Mouse (Mus musculus) embryonic facial prominence, embryonic 15.5 days (tissue): Measurements from ENCODE around the gene Adarb2. TPM values are rescaled to one million over a fixed set of nuclear protein-coding genes. Genes with fewer than 3 reads are reported as not detected.

Experiments
- ATAC-seq: fragments of 200-750 bp; cut with Nextera tagmentation; 2 replicates; pipeline ENCODE4 v1.8.0; 2017; ENCODE audit warnings: low read depth, moderate TSS enrichment; ENCODE audit not compliant: insufficient number of reproducible peaks, low FRiP score, low TSS enrichment
- H3K27ac ChIP-seq: fragments of 300-500 bp; sonication (generic); replicated peaks from 2 replicates; pipeline ENCODE4 v1.5.1; 2015; ENCODE audit warnings: mild to moderate bottlenecking, inconsistent platforms
- H3K27me3 ChIP-seq: fragments of 300-500 bp; sonication (generic); 2 replicates; pipeline ENCODE4 v1.6.1; 2015; ENCODE audit warnings: inconsistent platforms
- H3K36me3 ChIP-seq: fragments of 300-500 bp; sonication (generic); 2 replicates; pipeline ENCODE4 v1.6.1; 2015; ENCODE audit warnings: mild to moderate bottlenecking, inconsistent platforms
- H3K4me1 ChIP-seq: fragments of 300-500 bp; sonication (generic); 2 replicates; pipeline ENCODE4 v1.6.1; 2015; ENCODE audit warnings: inconsistent platforms
- H3K4me2 ChIP-seq: fragments of 300-500 bp; sonication (generic); replicated peaks from 2 replicates; pipeline ENCODE4 v1.6.1; 2015; ENCODE audit warnings: mild to moderate bottlenecking, inconsistent platforms
- H3K4me3 ChIP-seq: fragments of 300-500 bp; sonication (generic); replicated peaks from 2 replicates; pipeline ENCODE4 v1.5.1; 2015; ENCODE audit warnings: mild to moderate bottlenecking, inconsistent platforms
- H3K9ac ChIP-seq: fragments of 300-500 bp; sonication (generic); 2 replicates; pipeline ENCODE4 v1.6.1; 2015; ENCODE audit warnings: inconsistent platforms
- H3K9me3 ChIP-seq: fragments of 300-500 bp; sonication (generic); replicated peaks from 2 replicates; pipeline ENCODE4 v1.6.1; 2016; ENCODE audit warnings: inconsistent platforms
- WGBS: fragments of 180-500 bp; shearing (Covaris S2); methylation state at CpG from one replicate; pipeline ENCODE4 v1.1.7; 2015; 5-methylcytosine and 5-hydroxymethylcytosine counted together
- polyA plus RNA-seq: library from polyadenylated mRNA; unstranded; fragments of >200 nt; fragmentation: Nextera tagmentation; extraction: Ambion mirVana; gene quantifications from 2 replicates; pipeline ENCODE4 v1.2.1, GENCODE M21; 2015

Adarb2 gene
- polyA plus RNA-seq, 1 experiment from 2014 or later, result 1.6 TPM

DNA sequence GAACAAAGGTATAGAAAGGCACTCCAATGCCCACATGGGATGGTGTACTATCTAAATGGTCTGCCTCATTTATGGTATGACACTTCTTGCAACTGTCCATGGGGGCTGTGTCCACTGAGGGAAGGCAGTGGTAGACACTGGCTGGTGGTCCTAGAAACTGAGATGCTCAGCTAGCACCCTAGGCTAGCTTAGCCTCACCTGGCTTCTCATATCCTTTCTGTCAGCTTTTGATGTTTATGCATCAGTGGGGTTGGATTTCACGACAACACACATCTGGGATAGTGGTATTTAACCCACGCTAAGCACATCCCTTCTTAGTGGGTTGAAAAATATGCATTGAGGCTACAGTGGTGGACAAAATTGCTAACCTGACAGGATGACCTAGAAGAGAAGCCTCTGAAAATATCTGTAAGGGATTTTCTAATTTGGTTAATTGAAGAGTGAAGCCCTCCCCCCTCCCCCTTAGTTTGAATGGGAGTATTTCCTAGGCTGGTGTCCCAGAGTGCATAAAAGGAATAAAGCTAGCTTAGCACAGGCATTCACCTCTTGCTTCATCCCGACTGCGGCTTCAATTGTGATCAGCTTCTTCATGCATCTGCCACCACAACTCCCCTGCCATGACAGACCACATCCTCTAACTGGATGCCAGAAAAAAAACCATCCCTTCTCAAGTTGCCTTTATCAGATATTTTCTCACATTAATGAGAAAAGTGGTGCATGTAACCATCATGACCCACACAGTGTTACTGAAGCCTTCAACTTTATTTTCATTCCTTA, 197.8 kb downstream of the Adarb2 start:
- no peaks in the 10 kb centered on the region for H3K36me3 ChIP-seq
- no peaks in the 10 kb centered on the region for H3K27me3 ChIP-seq
- no peak overlapping the region for H3K4me3 ChIP-seq
- no peak overlapping the region for H3K4me2 ChIP-seq
- H3K4me1 ChIP-seq, result no peaks in the 10 kb centered on the region
- WGBS, result 65% methylated on average over 4 of the region's 4 CpGs
- ATAC-seq, result no peak
- no peak overlapping the region for H3K27ac ChIP-seq
- H3K9me3 ChIP-seq, result no peaks in the 10 kb centered on the region
- H3K9ac ChIP-seq, result no peak overlapping the region

DNA sequence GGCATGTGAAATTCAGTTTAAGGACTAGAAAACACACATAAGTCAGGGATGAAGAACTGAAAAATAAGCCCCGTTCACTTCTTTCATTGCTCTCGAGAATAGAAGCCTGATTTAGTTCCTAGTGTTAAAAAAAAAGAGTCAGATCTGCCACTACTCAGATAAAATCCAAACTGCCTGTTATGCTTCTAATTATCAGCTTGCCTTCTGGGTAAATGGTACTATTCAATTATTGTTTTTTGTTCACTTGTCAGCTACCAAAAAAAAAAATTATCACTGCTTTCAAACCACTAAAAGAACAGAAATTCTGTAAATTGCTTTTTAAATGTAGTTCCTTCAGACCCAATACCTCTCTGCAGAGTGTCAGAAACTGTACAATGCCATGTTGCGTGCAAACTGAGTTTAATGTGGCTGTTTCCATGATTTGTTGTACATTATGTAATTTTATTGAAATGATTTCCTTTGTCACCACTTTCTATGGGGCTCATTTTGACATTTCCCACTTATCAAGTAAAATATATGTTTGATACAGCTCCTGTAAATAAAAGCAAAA, 199.7 kb downstream of the Adarb2 start:
- no peaks in the 10 kb centered on the region for H3K4me1 ChIP-seq
- no peak for ATAC-seq
- no peak overlapping the region for H3K27ac ChIP-seq
- H3K4me2 ChIP-seq, result no peak overlapping the region
- no peak overlapping the region for H3K4me3 ChIP-seq
- 63% methylated on average over 3 of the region's 3 CpGs for whole genome bisulfite sequencing
- no peaks in the 10 kb centered on the region for H3K36me3 ChIP-seq
- no peaks in the 10 kb centered on the region for H3K27me3 ChIP-seq
- no peak overlapping the region for H3K9ac ChIP-seq
- H3K9me3 ChIP-seq, result no peaks in the 10 kb centered on the region

DNA sequence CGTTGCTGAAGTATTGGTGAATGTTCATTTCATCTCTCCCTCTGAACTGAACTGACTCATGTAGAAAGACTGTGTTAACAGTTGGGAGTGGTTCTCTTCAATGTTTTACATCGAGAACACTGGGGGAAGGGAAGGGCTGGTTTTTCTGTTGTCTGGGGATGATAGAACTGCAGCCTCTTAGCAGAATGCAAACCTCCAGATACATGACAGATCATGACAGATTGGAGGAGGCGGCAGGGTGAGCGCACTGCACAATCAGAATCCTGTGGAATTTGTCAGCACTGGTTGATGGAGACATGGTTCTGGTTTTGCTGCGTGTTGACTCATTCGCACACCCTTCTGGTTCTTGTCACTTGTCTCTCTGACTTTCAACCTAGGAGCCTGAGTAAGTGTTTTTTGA, 203.4 kb downstream of the Adarb2 start:
- H3K36me3 ChIP-seq, result no peaks in the 10 kb centered on the region
- no peak overlapping the region for H3K4me2 ChIP-seq
- H3K4me3 ChIP-seq, result no peak overlapping the region
- no peak overlapping the region for H3K27ac ChIP-seq
- no peak overlapping the region for H3K9ac ChIP-seq
- 64% methylated on average over 6 of the region's 6 CpGs for WGBS
- ATAC-seq, result no peak
- H3K27me3 ChIP-seq, result no peaks in the 10 kb centered on the region
- H3K4me1 ChIP-seq, result no peaks in the 10 kb centered on the region
- no peaks in the 10 kb centered on the region for H3K9me3 ChIP-seq

DNA sequence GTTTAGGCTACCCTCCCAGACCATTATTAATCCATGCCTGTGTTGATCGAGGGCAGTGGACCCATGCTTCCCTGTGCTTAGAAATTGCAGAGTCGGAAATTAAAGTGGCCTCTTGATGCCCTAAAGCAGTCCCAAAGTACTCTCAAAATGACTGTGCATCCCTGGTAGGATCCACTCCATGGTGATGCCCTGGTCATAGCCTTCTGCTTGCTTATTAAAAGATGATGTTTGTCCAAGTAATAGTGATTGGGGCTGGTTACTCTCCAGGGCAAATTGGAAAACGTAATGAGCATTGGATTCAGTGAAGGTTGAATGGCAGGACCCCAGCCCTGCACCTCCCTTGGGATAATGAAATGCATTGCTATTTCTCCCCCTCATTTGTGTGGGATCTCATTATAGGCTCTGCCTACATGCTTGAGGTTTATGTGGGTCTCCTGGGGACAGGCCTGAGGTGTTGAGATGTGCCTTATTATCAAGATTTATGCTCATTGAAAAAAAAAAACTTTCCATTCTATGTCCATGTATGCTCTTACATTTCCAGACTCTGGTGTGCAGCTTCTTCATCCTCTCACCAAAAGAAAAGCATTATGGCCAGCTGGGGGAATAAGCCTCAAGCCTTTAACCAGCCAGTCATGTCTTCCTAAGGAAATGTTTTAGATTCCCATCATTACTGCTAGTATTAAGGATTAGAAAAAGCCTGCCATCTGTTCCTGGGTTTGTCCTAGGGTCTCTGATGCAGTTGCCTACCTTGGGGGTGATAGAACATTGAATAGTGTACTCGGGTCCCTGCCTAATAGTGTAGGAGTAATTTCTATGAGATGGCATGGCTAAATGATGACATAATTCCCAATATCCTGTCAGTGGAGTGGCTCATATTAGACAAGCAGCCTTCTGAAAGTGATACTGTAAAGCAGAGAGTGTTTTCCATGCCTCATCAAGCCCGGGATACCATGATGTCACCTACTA, 208.0 kb downstream of the Adarb2 start:
- no peaks in the 10 kb centered on the region for H3K4me1 ChIP-seq
- H3K9me3 ChIP-seq, result no peaks in the 10 kb centered on the region
- H3K4me2 ChIP-seq, result no peak overlapping the region
- no peak overlapping the region for H3K27ac ChIP-seq
- no peaks in the 10 kb centered on the region for H3K27me3 ChIP-seq
- no peaks in the 10 kb centered on the region for H3K36me3 ChIP-seq
- no peak overlapping the region for H3K9ac ChIP-seq
- WGBS, result 68% methylated on average over 5 of the region's 5 CpGs
- H3K4me3 ChIP-seq, result no peak overlapping the region
- ATAC-seq, result no peak

DNA sequence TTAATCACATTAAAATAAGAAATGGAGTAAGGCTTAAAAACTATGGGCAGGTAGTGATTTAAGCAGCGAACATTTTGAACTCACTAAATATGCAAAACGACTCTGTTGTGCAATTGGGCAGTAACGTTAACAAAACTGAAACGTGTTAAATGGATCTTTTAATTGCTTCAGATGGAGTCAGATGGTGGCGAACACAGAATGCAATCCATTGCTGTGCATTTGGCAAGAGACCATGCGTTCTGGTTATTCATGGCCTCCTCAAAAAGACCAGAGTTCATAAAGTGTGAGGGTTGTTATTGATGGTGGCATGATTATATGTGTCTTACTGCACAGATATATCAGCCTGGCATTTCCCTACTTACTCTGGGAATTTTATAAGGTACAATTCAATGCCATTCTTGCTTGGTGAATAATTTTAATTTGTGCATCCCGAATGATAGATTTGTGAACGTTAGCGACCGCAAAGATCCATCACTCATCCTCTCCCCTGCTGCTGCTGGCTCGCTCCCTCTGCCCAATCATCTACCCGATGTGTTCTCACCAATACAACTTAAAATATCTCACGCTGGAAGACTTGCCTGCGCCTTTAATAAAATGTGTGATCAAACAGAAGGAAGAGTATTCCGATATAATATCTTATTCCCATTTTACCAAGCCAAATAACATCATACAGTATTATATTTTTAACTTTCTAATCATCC, 221.5 kb downstream of the Adarb2 start:
- H3K9ac ChIP-seq, result no peak overlapping the region
- H3K4me2 ChIP-seq, result no peak overlapping the region
- no peak overlapping the region for H3K4me3 ChIP-seq
- H3K9me3 ChIP-seq, result no peaks in the 10 kb centered on the region
- H3K27me3 ChIP-seq, result no peaks in the 10 kb centered on the region
- H3K36me3 ChIP-seq, result no peaks in the 10 kb centered on the region
- no peaks in the 10 kb centered on the region for H3K4me1 ChIP-seq
- no peak for ATAC-seq
- WGBS, result 89% methylated on average over 15 of the region's 15 CpGs
- no peak overlapping the region for H3K27ac ChIP-seq

DNA sequence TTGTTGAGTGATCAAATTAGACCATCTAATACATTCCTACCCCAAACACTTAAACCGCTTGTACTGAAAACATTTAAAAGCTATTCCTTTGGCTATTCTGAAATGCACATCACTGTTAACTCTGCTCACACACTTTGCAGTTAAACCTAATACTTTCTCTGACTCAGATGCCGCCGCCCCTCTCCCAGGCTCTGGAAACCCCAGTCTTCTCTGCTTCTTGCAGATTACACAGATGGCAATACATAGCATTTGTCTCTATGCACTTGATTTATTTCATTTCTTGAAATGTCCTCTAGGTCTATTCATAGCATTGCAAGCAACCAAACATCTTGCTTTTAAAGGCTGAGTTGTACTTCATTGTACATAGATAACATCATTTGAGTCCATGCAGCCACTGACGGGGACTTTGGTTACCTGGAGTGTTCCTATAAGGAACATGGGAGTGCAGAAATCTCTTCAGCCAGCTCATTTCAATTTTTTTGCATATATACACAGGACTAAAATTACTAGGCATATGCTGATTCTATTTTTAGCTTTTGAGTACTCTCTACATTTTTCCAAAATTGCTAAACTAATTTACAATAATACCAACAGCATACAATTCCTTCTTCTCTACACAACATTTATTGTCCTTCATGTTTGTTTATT, 236.6 kb downstream of the Adarb2 start:
- WGBS, result 86% methylated on average over 4 of the region's 4 CpGs
- H3K4me1 ChIP-seq, result no peaks in the 10 kb centered on the region
- H3K27me3 ChIP-seq, result no peaks in the 10 kb centered on the region
- H3K36me3 ChIP-seq, result no peaks in the 10 kb centered on the region
- H3K27ac ChIP-seq, result no peak overlapping the region
- no peak overlapping the region for H3K4me3 ChIP-seq
- no peak for ATAC-seq
- no peak overlapping the region for H3K4me2 ChIP-seq
- no peak overlapping the region for H3K9ac ChIP-seq
- H3K9me3 ChIP-seq, result no peaks in the 10 kb centered on the region

DNA sequence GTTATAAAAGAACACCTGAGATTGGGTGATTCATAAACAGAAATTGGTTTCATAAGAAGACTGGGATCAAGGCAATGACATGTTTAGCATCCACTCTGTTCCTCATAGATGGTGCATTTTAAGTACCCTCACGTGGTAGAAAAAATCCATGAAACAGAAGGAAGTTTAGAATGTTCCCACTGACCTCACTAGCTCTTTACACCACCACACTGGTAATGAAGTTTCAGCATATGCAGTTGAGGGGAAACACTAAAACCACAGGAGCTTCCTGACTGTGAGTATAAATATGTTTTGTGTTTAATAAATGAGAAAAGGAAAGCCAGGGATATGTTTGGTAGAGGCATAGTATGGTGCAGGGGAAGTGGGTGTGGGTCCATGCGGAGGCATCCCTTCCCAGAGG, 242.7 kb downstream of the Adarb2 start:
- Histone ChIP-seq H3K4me2 (no peak overlapping the region), H3K4me1 (no peaks in the 10 kb centered on the region), H3K4me3 (no peak overlapping the region), H3K9ac (no peak overlapping the region), H3K27me3 (no peaks in the 10 kb centered on the region), H3K27ac (no peak overlapping the region), H3K36me3 (no peaks in the 10 kb centered on the region), H3K9me3 (no peaks in the 10 kb centered on the region)
- ATAC-seq, result no peak
- WGBS, result 64% methylated on average over 2 of the region's 2 CpGs

DNA sequence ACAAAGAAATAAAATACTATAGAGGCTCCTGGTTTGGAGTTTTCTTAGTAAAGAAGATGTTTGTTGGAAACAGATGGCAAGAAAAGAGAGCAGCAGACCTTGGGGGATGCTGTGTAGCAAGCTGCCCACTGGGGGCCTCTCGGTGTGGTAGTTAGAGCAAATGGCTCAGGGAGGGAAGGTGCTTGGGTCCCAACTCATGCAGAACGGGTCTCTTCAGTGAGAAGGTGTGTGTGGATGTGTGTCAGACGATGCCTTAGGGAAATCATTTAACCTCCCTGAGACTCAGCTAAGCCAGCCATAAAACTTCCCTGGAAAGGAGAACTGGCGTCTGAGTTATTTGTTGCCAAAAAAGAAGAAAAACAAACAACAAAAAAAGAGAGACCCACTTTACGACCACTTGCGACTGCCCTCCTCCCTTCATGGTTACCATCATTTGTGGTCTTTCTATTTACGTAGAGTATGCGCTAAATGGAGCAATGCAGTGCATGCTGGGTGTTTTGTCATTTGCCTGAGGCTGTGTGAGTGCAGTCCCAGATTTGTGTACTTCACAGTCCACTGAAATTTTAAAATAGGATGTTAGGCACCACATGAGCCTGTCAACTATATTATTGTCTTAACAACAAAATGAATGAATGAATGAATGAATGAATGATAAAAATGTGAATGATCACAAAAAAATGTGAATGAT, 245.7 kb downstream of the Adarb2 start:
- Histone ChIP-seq H3K27me3 (no peaks in the 10 kb centered on the region), H3K4me2 (no peak overlapping the region), H3K9ac (no peak overlapping the region), H3K9me3 (no peaks in the 10 kb centered on the region), H3K27ac (no peak overlapping the region), H3K36me3 (no peaks in the 10 kb centered on the region), H3K4me3 (no peak overlapping the region), H3K4me1 (no peaks in the 10 kb centered on the region)
- no peak for ATAC-seq
- WGBS, result 44% methylated on average over 8 of the region's 8 CpGs

DNA sequence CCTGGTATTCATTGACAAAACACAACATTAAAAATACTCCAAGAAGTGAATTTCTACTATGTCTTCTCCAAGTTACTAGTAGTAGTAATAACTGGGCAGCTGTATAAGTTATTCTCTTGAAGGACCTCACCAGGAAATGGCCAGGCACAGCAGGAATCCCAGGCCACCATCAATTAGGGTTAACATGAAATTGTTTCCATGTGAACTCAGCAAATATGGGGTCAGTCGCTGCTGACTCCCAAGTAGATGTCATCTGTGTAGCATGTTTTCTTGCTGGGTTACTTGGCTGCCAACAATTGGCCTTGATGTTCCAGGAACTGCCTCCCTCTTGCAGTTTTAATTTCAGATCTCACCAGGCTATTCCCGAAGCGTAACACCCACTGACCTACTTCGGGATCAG, 248.9 kb downstream of the Adarb2 start:
- Histone ChIP-seq H3K9me3 (no peaks in the 10 kb centered on the region), H3K4me2 (no peak overlapping the region), H3K36me3 (no peaks in the 10 kb centered on the region), H3K4me1 (no peaks in the 10 kb centered on the region), H3K4me3 (no peak overlapping the region), H3K27me3 (no peaks in the 10 kb centered on the region), H3K9ac (no peak overlapping the region), H3K27ac (no peak overlapping the region)
- no peak for ATAC-seq
- WGBS, result 40% methylated on average over 4 of the region's 4 CpGs

DNA sequence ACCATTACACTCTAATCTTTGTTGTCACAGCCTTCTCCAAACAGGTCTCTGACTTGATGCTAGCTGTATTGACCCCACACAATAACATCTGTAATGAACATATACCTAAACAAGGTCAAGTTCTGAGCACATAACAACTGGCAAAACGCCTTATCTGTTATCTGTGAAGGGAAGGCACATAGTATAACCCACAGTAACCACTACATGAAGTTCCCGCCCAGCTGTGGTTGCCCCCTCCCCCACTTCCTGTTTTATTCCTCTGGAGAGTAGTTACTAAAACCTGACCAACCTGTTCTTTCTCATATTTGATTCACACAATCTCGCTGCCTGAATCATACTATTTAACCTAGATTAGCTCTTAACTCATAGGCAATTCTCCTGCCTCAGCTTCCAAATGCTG, 254.2 kb downstream of the Adarb2 start:
- no peaks in the 10 kb centered on the region for H3K9me3 ChIP-seq

More for the DNA sequence above, 254.2 kb downstream of the Adarb2 start:
- no peaks in the 10 kb centered on the region for H3K36me3 ChIP-seq
- no peaks in the 10 kb centered on the region for H3K27me3 ChIP-seq
- H3K27ac ChIP-seq, result no peak overlapping the region
- 75% methylated on average over 3 of the region's 3 CpGs for WGBS
- no peaks in the 10 kb centered on the region for H3K4me1 ChIP-seq
- no peak overlapping the region for H3K9ac ChIP-seq
- no peak for ATAC-seq
- H3K4me2 ChIP-seq, result no peak overlapping the region
- H3K4me3 ChIP-seq, result no peak overlapping the region
